Mouse (Mus musculus) layer of hippocampus, adult 11-12 months (tissue): ENCODE results near the gene Prkch.

Source experiments
- DNase-seq: peaks from one replicate; pipeline ENCODE4 v3.0.0; 2022; ENCODE audit warnings: low spot score

Gene Prkch

GRCm38 (mm10) chr12:73801845-73802244, 217.2 kb downstream of the Prkch start:
- no peak for DNase-seq

GRCm38 (mm10) chr12:73802379-73803057, 217.9 kb downstream of the Prkch start:
- no peak for DNase-seq

GRCm38 (mm10) chr12:73803946-73804345, 219.3 kb downstream of the Prkch start:
- DNase-seq = no peak

DNA sequence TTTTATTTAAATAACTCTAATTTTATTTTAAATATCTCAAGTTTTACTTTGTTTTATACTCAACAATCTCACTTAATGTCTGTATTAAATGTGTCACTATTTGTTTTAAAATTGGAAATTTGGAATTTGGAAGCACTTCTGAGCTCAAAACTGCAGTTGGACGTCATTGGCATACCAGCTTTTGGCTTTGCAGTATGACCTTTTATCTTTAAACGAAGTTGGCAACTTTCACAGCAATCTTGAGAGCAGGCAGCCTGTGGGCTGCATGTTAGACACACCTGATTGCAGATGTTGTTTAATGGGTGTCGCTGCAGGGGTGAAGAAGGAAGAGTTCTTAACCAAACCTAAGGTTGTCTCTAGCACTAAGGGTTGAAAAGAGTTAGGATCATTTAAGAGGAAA, 220.9 kb downstream of the Prkch start:
- no peak for DNase-seq

DNA sequence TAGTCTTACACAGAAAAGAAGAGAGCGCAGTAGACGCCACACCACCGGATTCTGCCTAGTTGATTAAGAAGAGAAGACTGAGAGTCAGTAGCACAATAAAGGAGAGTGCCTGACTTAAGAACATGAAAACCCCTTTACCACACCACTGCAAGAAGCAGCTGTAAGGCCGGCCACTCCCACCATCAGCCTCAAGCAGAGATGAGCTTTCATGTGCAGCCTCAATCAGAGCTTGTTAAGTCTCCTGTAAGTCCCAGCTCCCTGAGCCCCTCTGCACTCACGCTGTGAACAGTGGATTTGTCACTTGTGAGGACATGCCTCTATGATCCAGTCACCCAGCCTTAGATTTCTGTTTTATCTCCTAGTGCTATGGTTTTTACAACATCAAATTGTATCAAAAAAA, 221.4 kb downstream of the Prkch start:
- DNase-seq = no peak

- DNase-seq = no peak
These were observed 222.6 kb downstream of the Prkch start for GRCm38 (mm10) chr12:73807228-73807627.

DNA sequence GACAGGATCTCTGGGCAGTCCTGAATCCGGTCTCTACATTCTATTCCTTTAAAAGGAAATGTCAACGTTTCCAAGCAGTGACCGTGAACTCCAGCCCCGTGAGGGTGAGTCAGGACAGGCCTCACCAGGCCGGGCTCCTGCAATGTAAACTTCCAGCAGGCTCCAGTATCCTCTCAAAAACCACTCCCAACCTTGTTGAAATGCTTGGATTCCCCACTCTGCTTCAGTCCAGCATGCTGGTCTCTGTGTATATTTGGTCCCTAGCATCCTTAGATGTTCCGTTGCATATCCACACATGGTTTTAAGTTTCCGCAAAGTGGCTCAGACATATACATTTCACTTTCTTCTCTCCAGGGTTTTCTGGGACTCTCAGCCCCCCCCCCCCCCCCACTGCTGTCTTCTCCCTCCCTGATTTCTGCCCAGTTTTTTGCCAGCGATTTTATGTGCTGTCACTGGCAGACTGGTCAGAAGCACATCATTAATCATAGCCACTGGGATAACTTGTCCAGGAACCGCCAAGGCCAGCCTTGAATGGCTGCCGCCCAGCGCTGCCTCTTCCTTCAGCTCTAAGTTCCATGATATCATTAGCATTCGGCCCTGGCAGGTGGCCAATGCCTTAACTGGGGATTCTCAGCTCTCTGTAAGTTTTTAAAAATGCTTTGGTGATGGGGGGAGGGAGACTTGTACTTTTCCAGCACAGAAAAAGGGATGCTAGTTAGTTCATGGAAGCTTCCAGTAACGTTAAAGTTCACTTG, 225.6 kb downstream of the Prkch start:
- no peak for DNase-seq

DNA sequence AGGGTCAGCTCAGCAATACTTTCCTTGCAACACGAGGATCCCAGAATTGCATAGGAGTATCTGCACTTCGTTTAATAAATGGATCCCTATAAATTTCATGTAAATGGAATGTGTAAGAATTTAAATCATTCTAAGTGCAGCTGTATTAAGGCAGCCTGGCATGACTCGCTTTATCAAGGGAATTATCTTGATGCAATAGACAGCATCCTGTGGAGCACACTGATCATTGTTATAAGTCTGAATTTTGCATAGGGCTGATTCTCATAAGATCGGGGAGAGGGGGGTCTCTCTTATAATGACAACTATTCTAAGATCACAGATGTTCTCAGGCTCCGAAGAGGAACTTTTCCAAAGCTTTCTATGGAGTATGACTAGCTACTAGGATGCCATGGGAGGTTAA, 226.3 kb downstream of the Prkch start:
- DNase-seq = no peak

GRCm38 (mm10) chr12:73812198-73812597, 227.6 kb downstream of the Prkch start:
- no peak for DNase-seq

- no peak for DNase-seq
These were observed 228.7 kb downstream of the Prkch start for GRCm38 (mm10) chr12:73813016-73813900.

DNA sequence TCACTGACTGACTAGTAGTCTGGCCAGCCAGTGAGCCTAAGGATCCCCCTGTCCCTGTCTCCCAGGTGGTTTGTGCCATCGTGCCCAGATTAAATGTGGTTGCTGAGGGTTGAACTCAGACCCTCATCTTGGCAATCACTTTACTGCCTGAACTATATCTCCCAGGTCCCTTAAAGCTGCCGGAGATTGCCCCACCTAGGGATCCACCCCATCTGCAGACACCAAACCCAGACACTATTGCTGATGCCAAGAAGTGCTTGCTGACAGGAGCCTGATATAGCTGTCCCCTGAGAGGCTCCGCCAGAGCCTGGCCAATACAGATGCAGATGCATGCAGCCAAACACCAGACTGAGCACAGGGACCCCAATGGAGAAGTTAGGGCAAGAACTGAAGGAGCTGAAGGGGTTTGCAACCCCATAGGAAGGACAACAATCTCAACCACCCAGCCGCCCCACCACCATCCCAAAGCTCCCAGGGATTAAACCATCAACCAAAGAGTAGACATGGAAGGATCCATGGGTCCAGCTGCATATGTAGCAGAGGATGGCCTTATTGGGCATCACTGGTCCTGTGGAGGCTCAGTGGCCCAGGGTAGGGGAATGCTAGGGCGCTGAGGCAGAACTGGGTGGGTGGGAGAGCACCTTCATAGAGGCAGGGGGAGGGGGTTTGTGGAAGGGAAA, 229.6 kb downstream of the Prkch start:
- no peak for DNase-seq

DNA sequence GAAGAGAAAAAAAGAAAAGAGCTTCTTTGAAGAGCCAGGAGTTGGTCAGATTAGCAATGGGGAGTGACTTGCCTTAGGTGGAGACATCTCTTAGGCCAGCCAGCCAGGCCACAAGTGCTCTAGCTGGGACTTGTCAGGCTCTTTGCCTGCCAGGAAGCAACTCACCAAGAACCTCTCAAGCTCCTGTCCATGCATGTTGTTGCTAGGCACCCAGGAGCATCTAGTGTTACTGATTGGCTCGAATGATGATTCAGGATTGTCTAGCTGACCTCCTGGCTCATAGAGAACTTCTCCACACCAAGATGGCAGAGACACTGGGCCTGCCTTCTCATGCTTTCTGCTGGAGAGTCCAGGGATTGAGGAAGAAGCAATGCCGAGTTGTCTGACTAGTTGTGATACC, 230.3 kb downstream of the Prkch start:
- DNase-seq = no peak

GRCm38 (mm10) chr12:73815463-73815862, 230.9 kb downstream of the Prkch start:
- DNase-seq = no peak

DNA sequence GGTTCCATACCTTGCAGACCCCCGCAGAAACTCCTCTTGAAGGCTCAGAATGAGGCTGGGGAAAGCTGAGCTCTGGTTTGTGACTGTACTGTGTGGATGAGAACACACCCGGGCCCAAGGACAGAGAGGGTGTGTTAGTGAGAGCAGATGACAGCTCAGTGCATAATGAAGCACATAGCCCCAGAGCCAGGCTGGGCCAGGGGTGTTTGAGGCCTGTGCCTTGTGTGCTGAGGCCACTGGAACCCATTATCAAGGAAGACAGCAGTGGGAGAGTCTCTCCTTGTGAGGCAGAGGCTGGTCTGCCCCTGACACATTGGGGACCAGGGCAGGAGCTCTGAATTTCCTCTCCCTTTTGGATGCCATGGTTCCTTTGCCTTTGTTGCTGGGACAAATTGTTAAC, 231.3 kb downstream of the Prkch start:
- DNase-seq = no peak

GRCm38 (mm10) chr12:73816866-73817265, 232.3 kb downstream of the Prkch start:
- no peak for DNase-seq

DNA sequence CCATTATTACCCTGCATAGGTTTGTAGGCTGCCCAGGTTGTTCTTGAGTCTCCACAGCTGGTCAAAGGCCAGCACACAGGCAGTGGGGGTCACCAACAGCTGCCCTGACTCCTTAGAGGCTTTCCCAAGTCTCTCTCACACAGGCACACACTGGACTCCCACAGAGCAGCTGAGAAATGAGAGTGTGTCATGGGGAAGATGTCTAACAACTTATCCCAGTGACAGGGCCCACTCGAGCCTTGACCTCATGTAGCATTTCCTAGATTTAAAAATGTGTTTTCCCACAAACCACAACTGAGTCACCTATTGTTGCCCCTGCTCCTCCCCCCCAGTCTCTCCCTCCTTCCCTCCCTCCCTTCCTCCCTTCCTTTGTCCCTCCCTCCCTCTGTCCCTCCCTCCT, 234.2 kb downstream of the Prkch start:
- DNase-seq = no peak

DNA sequence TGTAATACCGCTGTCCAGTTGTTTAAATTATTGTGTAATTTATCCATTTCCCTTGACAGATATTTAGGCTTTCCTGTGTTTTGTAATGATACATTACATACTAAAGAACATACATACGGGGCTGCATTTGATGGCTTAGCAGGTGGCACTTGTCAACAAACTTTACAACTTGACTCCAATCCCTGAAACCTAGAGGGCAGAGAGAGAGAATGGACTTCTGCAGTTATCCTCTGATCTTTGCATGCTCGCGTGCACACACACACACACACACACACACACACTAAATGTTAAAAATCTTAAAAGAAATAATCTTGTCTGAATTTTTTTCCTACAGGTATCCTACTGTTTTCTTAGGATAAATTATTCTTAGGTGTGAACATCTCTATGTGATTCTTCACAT, 236.6 kb downstream of the Prkch start:
- no peak for DNase-seq

DNA sequence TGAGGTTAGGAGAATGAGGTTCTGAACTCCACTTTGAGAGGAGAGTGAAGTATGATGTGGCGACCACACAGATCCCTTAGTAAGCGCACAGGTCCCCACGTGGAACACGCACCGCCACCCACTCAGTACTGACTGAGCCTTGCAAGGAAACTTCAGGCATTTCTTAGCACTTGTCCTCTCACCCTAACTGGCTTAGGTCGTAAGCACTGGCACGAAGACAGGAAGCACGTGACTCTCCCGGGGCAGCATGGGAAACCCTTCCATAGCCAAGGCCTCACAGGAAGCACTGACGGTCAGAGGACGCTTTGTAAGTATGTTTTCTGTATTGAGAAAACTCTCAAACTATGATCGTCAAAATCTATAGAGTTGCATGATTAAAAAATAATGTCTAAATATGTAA, 237.7 kb downstream of the Prkch start:
- no peak for DNase-seq

DNA sequence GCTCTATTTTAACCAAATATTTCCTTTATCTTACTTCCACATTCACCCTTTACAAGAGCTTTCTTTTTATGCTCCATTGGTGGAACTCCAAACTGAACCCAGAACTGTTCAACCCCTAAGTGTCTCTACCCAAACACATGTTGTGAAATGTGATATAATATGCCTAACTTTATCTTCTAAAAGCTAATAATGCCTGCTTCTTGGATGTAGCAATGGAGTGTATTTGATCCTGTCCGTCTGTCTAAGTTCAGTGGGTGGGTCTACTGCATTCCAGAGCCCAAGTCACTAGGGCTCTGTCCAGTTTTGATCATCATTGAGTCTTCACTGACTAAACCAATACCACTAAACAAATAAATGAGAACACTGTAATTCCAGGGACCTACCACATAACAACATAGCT, 240.2 kb downstream of the Prkch start:
- no peak for DNase-seq
